Mouse (Mus musculus): ENCODE measurements around the gene Wdr34.

Gene Wdr34

DNA sequence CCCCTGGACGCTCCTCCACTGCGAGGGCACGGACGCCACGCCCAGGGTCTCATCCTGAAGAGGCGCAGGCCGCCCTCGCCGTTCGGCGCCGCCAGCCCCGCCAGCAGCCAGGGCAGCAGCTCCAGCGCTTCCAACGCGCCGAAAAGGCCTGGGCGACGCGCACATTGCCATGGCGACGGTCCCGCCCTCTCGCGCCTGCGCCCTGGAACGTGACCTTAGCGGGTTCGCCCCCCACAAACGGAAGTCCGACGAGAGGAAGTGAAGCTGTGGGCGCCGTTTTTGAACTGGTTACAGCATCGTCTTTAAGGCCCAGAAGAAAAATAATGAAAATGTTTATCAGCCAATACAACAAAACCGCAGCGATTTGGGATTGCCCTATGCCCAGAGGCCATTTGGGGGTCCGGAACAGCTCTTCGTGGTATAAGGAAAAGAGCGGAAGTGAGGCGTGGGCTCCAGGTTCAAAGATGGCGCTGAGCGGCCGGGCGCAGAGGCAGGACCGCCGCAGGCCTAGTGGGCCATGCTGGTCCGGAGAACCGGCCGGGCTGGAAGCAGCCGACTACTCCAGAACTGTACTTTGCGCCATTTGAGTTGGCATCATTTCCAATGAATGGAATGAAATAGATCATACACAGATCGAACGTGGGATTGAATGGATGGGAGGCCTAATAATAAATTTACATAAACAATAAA lies at the start of gene Wdr34:
TSS of gene Wdr34 (minus strand) at position 183 of the 690 bp plus-strand sequence.
- DNase-seq (ENCODE audit: low spot score): peak; percentile 96

DNA sequence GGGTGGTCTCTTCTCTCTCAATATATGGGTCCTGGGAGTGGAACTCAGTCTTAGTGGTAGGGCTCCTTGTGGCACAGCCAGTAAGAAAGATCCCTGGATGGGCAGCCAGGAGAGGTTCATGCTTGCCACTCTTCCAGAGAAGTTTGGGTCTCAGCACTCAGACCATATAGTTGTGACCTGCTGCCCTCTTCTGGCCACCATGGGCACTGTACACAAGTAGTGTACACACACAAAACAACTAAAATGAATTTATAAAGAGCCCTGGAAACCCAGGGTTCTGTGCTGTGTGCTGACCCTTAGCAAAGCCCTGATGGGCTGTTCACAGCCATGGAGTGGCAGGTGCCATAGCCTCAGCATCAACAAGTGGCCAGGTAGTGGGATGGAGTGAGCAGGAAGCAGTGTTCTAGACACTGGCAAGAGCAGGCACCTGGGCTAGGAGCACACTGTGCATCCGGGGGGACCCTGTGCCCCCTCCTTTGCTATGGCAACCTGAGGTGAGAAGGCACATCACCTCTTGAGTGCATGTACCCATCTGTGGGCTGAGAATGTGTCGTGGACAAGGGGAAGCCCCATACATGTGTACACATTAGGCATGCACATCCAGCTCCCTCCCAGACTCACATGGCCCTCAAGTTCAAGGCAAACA lies 47.3 kb upstream of the Wdr34 start:
- DNase-seq (ENCODE audit: low spot score): no peak

GRCm38 (mm10) chr2:30094208-30094588 lies 45.5 kb upstream of the Wdr34 start:
- DNase-seq (ENCODE audit: low spot score): no peak

GRCm38 (mm10) chr2:30093471-30094207 lies 45.0 kb upstream of the Wdr34 start, which contains the start of gene Zdhhc12:
Gene Zdhhc12 (minus strand): TSS chr2:30093648.
- DNase-seq (ENCODE audit: low spot score): peak; percentile 98

DNA sequence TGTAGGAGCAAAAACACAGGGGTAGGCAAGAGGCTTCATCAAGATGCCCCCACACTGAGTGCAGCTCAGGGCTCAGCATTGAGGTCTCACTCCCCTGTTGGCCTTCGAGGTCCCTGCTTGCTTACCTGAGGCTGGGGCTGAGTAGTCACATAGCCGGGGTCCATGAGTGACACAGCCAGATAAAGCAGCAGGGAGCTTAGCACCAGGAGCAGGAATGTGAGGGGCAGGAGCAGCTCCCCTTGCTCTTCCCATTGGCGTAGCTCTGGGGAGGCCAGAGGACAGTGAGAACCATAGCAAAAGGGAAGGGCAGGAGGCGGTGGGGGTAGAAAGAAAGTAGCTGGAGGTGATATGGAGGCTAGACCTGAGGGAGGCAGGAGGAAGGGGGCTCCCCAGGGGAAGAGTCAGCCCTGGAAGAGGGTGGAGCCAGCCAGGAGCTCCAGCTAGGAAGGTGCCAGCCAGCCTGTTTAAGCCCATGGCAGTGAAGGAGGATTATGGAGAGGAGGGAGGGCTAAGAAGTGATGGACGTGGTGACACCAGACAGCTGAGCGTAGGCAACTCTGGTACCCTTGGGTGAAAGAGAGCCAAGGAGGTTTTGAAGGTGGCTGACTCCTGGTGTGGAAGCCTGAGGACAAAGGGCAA lies 43.7 kb upstream of the Wdr34 start:
- no peak for DNase-seq (ENCODE audit: low spot score)

DNA sequence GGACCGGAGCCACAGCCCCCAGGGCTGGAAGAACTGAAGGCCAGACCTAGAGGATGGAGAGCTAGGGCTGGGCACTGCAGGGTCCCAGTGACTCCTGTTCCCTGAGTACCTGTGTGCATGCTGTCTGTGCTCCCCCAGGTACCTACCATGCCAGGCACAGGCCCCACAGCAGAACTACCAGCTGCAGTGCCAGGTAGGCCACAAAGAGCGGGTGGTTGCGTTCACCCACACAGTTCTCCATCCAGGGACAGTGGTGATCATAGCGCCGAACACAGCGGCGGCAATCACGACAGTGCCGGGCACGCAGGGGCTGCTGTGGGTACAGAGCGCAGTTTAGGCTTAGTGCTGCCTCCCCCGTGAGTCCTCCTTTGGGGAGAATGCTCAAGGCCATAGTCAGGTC lies 42.8 kb upstream of the Wdr34 start:
- DNase-seq (ENCODE audit: low spot score): no peak

GRCm38 (mm10) chr2:30087310-30087709 lies 38.6 kb upstream of the Wdr34 start:
- DNase-seq (ENCODE audit: low spot score): no peak

- no peak for DNase-seq (ENCODE audit: low spot score)
These were observed 36.0 kb upstream of the Wdr34 start for GRCm38 (mm10) chr2:30084632-30085031.

DNA sequence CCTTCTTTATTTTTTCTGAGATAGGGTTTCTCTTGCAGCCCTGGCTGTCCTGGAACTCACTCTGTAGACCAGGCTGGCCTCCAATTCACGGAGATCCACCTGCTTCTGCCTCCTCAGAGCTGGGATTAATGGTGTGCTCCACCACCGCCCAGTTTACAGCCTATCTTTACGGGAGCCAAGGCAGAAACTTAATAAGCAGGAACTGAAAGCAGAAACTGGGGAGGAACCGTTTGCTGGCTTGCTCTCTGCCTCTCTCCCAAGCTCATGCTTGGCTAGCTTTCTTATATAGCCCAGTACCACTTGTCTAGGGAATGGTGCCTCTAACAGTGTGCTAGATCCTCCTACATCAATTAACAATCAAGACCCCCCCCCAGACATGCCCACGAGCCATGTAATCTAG lies 35.4 kb upstream of the Wdr34 start:
- DNase-seq (ENCODE audit: low spot score): no peak

DNA sequence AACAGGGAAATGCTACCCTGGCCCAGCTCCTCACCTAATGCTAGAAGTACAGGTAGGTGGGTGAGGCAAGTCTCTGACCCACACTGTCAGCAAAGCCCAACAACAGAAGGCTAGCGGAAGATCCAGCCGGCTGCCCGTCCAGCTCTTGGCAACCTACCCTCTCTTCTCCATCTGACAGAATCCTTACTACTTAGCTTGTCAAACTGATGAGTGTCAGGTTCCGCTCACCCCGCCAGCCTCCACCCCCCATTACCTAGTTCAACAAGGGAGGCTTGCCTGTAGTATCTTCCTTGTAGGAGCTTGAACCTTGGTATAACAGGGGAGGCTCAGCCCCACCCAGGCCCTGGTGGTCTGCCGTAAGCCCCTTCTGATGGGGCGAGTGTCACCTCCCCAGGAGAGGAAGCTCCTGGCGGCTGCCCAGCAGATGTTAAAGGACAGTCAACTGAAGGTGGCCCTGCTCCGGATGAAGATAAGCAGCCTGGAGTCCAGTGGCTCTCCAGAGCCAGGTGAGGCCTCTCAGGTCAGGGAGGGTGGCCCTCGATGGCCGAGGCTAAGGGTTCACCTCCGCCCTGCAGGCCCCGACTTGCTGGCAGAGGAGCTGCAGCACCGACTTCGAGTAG lies 31.6 kb upstream of the Wdr34 start:
- DNase-seq (ENCODE audit: low spot score): no peak

- DNase-seq (ENCODE audit: low spot score): no peak
These were observed 30.1 kb upstream of the Wdr34 start for GRCm38 (mm10) chr2:30078760-30079159.

DNA sequence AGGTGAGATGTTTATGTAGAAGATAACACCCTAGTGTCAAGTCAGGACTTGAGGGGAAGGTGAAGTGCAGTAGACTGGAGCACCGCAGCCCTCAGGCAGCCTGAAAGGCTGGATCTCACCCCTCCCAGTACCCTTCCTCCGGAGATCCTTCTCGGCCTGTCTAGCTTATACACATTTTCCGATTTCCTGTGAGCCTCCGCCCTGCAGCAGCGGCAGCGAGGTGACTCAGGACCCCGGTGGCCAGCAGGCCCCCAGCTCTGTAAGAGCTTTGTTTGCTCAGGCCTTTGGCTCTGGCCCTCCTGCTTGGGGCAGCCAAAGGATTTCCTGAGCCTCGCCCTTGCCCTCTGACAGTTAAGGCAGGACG lies 29.6 kb upstream of the Wdr34 start:
- no peak for DNase-seq (ENCODE audit: low spot score)

DNA sequence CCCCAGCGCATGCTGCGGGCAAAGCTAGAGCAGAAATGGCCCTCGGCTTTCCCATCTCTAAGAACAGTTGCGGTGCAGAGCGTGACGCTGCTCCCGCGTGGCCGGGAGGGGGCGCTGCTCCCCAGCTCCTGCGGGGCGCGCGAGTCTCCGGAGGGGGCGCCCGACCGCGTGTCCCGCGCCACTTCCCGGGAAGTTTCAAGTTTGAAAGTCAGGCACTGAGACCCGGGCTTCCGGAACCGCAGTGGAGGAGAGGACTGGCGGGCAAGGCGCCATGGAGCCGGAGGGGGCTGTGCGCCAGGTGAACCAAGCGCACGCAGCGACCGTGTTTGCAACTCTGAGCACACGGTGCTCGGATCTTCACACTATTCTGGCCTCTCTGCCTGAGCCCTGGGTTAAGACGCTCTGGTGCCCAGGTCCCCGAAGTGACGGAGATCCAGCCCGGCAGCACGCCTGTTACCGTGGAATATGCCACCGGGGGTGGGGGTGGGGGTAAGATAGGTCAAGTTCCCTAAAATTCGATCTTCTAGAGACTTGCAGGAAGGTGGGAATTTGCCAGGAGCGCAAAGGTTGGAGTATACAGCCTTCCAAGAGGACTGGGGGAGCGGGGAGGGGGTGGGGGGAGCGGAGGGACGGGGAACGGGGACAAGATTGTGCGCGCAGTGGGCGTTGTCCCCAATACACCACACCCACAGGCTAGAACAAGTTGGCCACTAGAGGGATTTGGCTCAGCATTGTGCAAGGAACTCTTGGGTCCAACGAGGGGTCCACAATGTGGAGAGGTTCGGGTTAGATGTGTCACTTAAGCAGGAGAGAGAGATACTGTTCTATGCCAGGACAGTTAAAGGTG lies 29.0 kb upstream of the Wdr34 start, which contains the start of gene Pkn3:
TSS of gene Pkn3 (plus strand) at position 183 of the 847 bp plus-strand sequence.
- peak; percentile 74 for DNase-seq (ENCODE audit: low spot score)

GRCm38 (mm10) chr2:30076959-30077358 lies 28.3 kb upstream of the Wdr34 start:
- no peak for DNase-seq (ENCODE audit: low spot score)

- no peak for DNase-seq (ENCODE audit: low spot score)
These were observed 27.8 kb upstream of the Wdr34 start for GRCm38 (mm10) chr2:30076439-30076838.

- no peak for DNase-seq (ENCODE audit: low spot score)
These were observed 26.9 kb upstream of the Wdr34 start for GRCm38 (mm10) chr2:30075625-30076024.

DNA sequence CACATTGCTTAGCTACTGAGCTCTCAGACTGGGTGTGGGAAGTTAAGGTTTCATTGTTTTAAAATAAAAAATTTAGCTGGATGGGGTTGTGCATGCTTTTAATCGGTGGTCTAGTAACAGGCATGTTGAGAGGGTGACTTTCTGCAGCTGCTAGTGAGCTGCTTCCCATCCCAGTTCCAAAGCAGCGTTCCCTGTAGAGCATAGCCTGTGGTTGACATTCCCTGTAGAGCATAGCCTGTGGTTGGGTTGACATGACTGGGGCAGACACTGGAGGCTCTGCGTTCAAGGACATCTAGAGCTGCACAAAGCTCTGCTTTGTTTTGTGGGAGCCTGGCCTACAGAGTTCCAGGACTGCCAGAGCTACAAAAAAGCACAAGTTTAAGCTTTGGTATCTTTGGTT lies 24.6 kb upstream of the Wdr34 start:
- DNase-seq (ENCODE audit: low spot score): no peak

GRCm38 (mm10) chr2:30072875-30073274 lies 24.2 kb upstream of the Wdr34 start:
- no peak for DNase-seq (ENCODE audit: low spot score)

DNA sequence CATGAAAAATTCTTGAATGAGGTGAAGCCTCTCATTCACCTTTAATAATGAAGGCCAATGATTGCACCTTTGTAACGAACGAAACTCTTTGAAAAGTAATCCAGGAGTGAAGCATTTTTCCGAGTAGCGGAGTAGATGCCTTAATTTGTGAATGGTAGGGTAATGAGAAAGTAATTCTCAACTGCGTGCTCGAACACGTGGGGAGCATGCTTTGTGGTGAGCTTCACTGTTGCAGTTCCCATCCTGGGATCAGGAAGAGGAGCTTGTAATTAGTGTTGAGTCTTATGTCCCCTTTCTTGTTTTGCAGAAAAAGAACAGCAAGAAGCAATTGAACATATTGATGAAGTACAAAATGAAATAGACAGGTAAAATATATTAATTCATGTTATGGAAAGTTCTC lies 19.3 kb upstream of the Wdr34 start:
- DNase-seq (ENCODE audit: low spot score): no peak

GRCm38 (mm10) chr2:30067031-30067888 lies 18.6 kb upstream of the Wdr34 start:
- no peak for DNase-seq (ENCODE audit: low spot score)
